Mouse (Mus musculus) myocyte (in vitro differentiated cells): Measurements from ENCODE around the gene Mitf.

Experiments used
- CEBPB ChIP-seq: IDR thresholded peaks from 2 replicates; pipeline ENCODE4 v1.6.1; 2011; ENCODE audit warnings: mild to moderate bottlenecking, moderate library complexity; ENCODE audit not compliant: poor library complexity, insufficient read depth, severe bottlenecking
- MAX ChIP-seq: IDR thresholded peaks from one replicate; pipeline ENCODE4 v1.6.1; 2011; ENCODE audit warnings: low read depth, mild to moderate bottlenecking, control low read depth
- MYOG ChIP-seq, 3 experiments: IDR thresholded peaks; one replicate each; pipeline ENCODE4 v1.6.1; 2011; ENCODE audit warnings: control low read depth in 2 of 3, low read depth in 2 of 3, mild to moderate bottlenecking in 2 of 3; ENCODE audit not compliant: insufficient read length in 2 of 3, control insufficient read depth in 1 of 3, insufficient read depth in 1 of 3
- POLR2A ChIP-seq: IDR thresholded peaks from one replicate; pipeline ENCODE4 v1.6.1; 2011; ENCODE audit warnings: low read depth, mild to moderate bottlenecking, control low read depth, moderate library complexity; ENCODE audit not compliant: insufficient read length
- SRF ChIP-seq: IDR thresholded peaks from one replicate; pipeline ENCODE4 v1.6.1; 2011; ENCODE audit warnings: low read depth; ENCODE audit not compliant: control insufficient read depth, insufficient read length
- TCF12 ChIP-seq: IDR thresholded peaks from one replicate; pipeline ENCODE4 v1.6.1; 2011; ENCODE audit warnings: mild to moderate bottlenecking, control low read depth; ENCODE audit not compliant: poor library complexity, insufficient read depth, severe bottlenecking

DNA sequence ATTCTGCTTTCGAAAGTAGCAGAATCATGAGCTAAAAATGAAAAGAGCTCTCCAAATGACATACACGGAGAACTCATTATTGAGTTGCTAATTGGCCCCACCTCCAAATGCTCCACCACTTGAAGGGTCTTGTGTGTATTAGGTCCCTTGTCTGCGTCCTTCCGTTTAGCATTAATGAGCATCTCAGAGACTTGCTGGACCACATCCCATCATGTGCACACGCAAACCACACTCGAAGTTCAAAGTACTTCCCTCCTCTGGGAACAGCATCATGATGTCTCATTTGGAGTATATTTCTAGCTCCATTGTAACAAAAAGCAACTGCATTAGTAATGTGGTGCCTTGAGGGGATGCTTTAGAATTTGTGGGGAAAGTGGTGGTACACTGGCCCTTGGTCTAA, 24.6 kb upstream of the Mitf start:
- TF ChIP-seq POLR2A (no peak), TCF12 (no peak), SRF (no peak), CEBPB (no peak), MAX (no peak), MYOG (IDR thresholded peaks at IDR 0.05; ENCODE audit: control insufficient read depth in 1 of 3, insufficient read depth in 1 of 3, insufficient read length in 2 of 3, low read depth in 2 of 3) (no peak)
